Mouse (Mus musculus) inflammation-experienced regulatory T-cells, adult 16 weeks (primary cell): Measurements from ENCODE around the gene Tppp3. TPM values are rescaled to one million over a fixed set of nuclear protein-coding genes. Genes with fewer than 3 reads are reported as not detected.

Experiments used
- polyA plus RNA-seq: library from polyadenylated mRNA; unstranded; fragments of 100-300 nt; shearing (Covaris generic); gene quantifications from one replicate; pipeline ENCODE4 v1.2.1, GENCODE M21; 2017

The Tppp3 gene
- 0.76 TPM for polyA plus RNA-seq

DNA sequence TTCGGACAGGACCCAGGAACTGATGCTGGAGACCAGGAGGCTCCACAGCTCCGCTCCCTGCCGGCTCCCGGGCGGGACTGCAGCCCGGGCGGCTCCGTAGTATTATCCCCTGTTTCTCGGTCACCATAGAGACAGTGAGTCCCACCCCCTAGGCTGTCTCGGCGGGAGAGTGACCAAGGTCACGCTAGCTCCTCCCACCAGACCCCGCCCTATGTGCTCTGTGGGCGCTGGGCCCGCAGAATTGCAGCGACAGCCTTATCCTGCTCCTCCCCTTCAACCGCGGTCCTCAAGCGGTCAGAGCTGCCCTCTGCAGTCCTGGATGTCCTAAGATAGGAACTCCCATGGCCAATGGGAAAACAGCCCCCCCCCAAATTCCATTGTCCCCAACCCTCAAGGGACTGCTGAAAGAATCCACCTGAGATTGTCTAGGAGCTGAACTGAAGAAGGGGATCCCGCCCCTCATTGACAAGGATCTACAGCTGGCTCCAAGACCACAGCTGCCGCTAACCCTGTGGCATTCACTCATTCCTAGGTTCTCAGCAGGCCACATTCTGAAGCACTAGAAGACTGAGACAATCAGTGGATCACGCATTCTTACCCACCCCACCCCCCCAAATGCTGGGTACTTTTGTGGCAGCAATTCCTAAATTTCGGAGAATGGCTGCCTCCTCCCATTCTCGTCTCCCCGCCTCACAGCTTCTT, at the start of gene Tppp3:
TSS of gene Tppp3 (minus strand) at position 213 of the 702 bp plus-strand sequence.

DNA sequence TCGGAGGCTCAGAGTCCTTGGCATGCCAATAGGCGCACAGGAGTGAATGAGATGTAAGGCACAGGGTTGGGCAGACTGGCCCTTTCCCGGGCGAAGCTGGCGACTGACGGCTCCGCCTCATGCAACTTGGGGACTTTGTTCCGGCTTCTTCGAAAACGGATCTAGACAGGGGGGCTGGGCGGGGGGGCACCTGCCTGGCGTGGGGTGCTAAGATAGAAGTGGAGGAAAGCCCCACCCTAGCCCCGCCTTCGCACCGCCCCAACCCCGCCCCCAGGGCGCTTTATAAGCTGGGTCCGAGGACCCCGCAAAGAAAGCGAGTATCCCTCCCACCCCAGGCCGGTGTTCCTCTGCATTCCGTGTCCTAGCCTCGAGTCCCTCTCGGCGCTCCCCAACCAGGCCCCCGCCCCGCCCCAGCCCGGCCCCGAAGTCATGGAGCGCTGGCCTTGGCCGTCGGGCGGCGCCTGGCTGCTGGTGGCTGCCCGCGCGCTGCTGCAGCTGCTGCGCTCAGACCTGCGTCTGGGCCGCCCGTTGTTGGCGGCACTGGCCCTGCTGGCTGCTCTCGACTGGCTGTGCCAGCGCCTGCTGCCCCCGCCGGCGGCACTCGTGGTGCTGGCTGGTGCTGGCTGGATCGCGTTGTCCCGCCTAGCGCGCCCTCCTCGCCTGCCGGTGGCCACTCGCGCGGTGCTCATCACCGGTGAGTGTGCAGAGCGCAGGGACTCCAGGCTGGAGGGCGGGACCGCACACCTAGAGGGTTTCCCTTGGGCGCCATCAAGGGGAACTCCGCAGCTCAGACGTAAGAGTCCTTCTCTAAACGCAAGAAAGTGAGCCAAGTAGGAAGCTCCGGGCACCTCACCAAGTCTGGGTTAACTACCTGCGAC, 47.3 kb upstream of the Tppp3 start, which contains the start of gene Hsd11b2:
TSS of gene Hsd11b2 (plus strand) at position 320 of the 878 bp plus-strand sequence.

DNA sequence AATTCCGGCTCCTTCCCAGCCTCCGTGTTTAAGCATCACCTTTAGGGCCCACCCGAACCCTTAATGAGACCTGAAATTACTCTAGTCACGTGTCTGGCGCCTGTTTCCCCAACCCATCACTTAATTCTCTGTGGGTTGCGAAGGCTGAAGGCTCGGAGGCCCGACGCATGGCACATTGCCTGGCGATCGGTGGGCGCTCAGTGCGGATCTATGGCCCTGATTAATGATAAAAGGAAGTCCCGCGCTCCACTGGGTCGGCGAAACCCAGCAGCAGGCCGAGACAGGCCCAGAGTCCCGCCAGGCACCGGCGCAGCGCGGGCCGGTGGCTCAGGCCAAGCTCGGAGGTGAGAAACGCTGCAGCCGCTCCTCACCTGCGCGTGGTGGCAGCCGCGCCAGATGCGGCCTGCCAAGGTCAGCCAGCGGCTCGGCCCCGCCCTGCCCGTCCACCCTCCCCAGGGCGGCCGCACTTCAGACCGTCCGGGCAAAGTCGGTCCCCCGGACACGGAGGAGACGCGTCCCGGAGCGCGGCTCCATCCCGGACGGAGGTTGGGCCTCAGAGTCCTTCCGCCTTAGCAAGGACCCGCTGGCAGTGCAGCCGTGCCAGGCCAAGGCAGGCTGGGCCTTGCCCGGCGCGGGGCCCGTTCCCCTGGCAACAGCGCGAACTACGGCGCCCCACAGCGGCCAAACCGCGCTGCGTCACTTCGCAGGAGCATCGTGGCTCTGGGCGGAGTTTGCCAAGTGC, 25.3 kb upstream of the Tppp3 start, which contains the start of gene Zdhhc1:
TSS of gene Zdhhc1 (minus strand) at position 464 of the 742 bp plus-strand sequence.

Other genes with a start within 250 kb of the Tppp3 start
- 36.3 TPM for gene D230025D16Rik, start 246.4 kb downstream of the Tppp3 start, polyA plus RNA-seq
- 1.9 TPM for gene B3gnt9, start 216.4 kb downstream of the Tppp3 start, polyA plus RNA-seq
- gene Tradd, start 206.9 kb downstream of the Tppp3 start, polyA plus RNA-seq: 60.2 TPM
- gene Fbxl8, start 206.9 kb downstream of the Tppp3 start, polyA plus RNA-seq: 27.8 TPM
- 0.38 TPM for gene Hsf4, start 201.7 kb downstream of the Tppp3 start, polyA plus RNA-seq
- gene Nol3, start 195.4 kb downstream of the Tppp3 start, polyA plus RNA-seq: not detected
- gene 4931428F04Rik, start 181.7 kb downstream of the Tppp3 start, polyA plus RNA-seq: 1.8 TPM
- 2.5 TPM for gene Exoc3l, start 175.4 kb downstream of the Tppp3 start, polyA plus RNA-seq
- 92.2 TPM for gene E2f4, start 173.9 kb downstream of the Tppp3 start, polyA plus RNA-seq
- 12.2 TPM for gene Elmo3, start 165.9 kb downstream of the Tppp3 start, polyA plus RNA-seq
- gene Lrrc29, start 145.2 kb downstream of the Tppp3 start, polyA plus RNA-seq: 3.6 TPM
- 134 TPM for gene Tmem208, start 145.2 kb downstream of the Tppp3 start, polyA plus RNA-seq
- 1.3 TPM for gene Fhod1, start 123.6 kb downstream of the Tppp3 start, polyA plus RNA-seq
- gene Slc9a5, start 122.7 kb downstream of the Tppp3 start, polyA plus RNA-seq: 0.56 TPM
- not detected for gene Plekhg4, start 98.3 kb downstream of the Tppp3 start, polyA plus RNA-seq
- gene Kctd19, start 58.0 kb downstream of the Tppp3 start, polyA plus RNA-seq: not detected
- not detected for gene Lrrc36, start 58.0 kb downstream of the Tppp3 start, polyA plus RNA-seq
- gene Zdhhc1, start 25.4 kb upstream of the Tppp3 start, polyA plus RNA-seq: 3.5 TPM
- gene Hsd11b2, start 47.2 kb upstream of the Tppp3 start, polyA plus RNA-seq: not detected
- 42.2 TPM for gene Atp6v0d1, start 94.5 kb upstream of the Tppp3 start, polyA plus RNA-seq
- gene Ripor1, start 133.7 kb upstream of the Tppp3 start, polyA plus RNA-seq: 18.7 TPM
- 40.7 TPM for gene Ctcf, start 165.0 kb upstream of the Tppp3 start, polyA plus RNA-seq
- gene Agrp, start 165.9 kb upstream of the Tppp3 start, polyA plus RNA-seq: 1.6 TPM
- gene Carmil2, start 214.7 kb upstream of the Tppp3 start, polyA plus RNA-seq: 25.6 TPM
- gene Acd, start 229.6 kb upstream of the Tppp3 start, polyA plus RNA-seq: 92.3 TPM
- gene Pard6a, start 229.6 kb upstream of the Tppp3 start, polyA plus RNA-seq: 12.3 TPM
- gene 4933405L10Rik, start 236.1 kb upstream of the Tppp3 start, polyA plus RNA-seq: 0.35 TPM
- gene Enkd1, start 236.7 kb upstream of the Tppp3 start, polyA plus RNA-seq: 3.7 TPM